Comparison of ENCODE assay signal across 14 mouse cellular contexts in the genomic region with DNA sequence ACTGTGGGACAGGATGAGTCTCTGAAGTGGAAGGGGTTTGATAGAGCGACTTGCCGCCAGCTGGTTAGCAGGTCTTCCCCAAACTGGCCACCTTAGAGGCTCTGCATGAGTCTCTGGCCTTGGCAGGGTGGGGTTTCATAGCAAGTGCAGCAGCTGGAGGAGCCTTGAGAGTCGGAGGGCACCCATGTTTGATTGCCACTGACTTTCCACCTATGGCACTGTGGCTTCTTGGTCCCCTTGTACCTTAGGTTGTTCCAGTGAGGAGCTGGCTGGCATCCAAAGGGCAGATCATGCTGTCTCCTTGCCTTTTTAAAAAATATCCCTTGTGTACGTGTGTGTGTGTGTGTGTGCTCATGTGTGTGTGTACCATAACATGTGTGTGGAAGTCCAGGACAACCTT.
DNase-seq lines count a peak whose midpoint lies in the region.
"Had no signal": no experiment of that assay in that cellular context is flagged by ENCODE, and none has a peak within 500 bp of the region (broad histone marks: within the 10 kb centered on the region; RNA-seq: fewer than 3 reads in every experiment).

No protein-coding gene starts in this region.

- DNase-seq in cerebellum, postnatal 10 days, result peak; percentile 63 to 66
- DNase-seq in cerebellum, adult 11 months, result no peak
- peak; percentile 50 to 52 for DNase-seq in cerebellum, postnatal 36 days
- DNase-seq in cerebellum, adult 9-10 months, result no peak
- DNase-seq in testis, postnatal 10 days (ENCODE audit: low spot score), result peak; percentile 47
- no peak for DNase-seq in adrenal gland, adult (ENCODE audit: inconsistent age in 2 of 2, low spot score in 1 of 2)
- DNase-seq: adrenal gland, adult 8-10 months; adrenal gland, postnatal 25 days; embryo, embryonic 11 days; gastrocnemius, postnatal 25 days; heart, adult 18-20 months; heart, postnatal 10 days; heart, postnatal 36 days; kidney, adult 11 months had no signal

Comparison
In these comparisons a context has a peak if more than half of its experiments do, and no peak if none do; other contexts are left out.
1. DNase-seq: peak in cerebellum, postnatal 10 days (2 of 2), cerebellum, postnatal 36 days (2 of 2) and testis, postnatal 10 days (single experiment); none in cerebellum, adult 11 months (single experiment), cerebellum, adult 9-10 months (single experiment) and adrenal gland, adult (0 of 2).